Mouse (Mus musculus) limb, embryonic 15.5 days (tissue): ENCODE results near the gene Krtap6-1. TPM values are rescaled to one million over a fixed set of nuclear protein-coding genes. Genes with fewer than 3 reads are reported as not detected.
"Not testable (repeated sequence)": the region's sequence is repeated elsewhere in the genome, so short reads cannot be mapped to it uniquely, and the experiment has no call there.

Experiments
- ATAC-seq: fragments of 200-750 bp; cut with Nextera tagmentation; 2 replicates; pipeline ENCODE4 v1.8.0; 2017; ENCODE audit warnings: low read depth, moderate TSS enrichment; ENCODE audit not compliant: insufficient number of reproducible peaks, low FRiP score, low TSS enrichment
- H3K27ac ChIP-seq: fragments of 300-500 bp; sonication (generic); 2 replicates; pipeline ENCODE4 v1.5.1; 2015; ENCODE audit warnings: moderate library complexity, mild to moderate bottlenecking, inconsistent platforms
- H3K27me3 ChIP-seq: fragments of 300-500 bp; sonication (generic); 2 replicates; pipeline ENCODE4 v1.6.1; 2015; ENCODE audit warnings: inconsistent platforms
- H3K36me3 ChIP-seq: fragments of 300-500 bp; sonication (generic); 2 replicates; pipeline ENCODE4 v1.6.1; 2015; ENCODE audit warnings: inconsistent platforms
- H3K4me1 ChIP-seq: fragments of 300-500 bp; sonication (generic); 2 replicates; pipeline ENCODE4 v1.6.1; 2015; ENCODE audit warnings: inconsistent platforms
- H3K4me2 ChIP-seq: fragments of 300-500 bp; sonication (generic); 2 replicates; pipeline ENCODE4 v1.6.1; 2015; ENCODE audit warnings: mild to moderate bottlenecking, inconsistent platforms
- H3K4me3 ChIP-seq: fragments of 300-500 bp; sonication (generic); 2 replicates; pipeline ENCODE4 v1.5.1; 2015; ENCODE audit warnings: mild to moderate bottlenecking, inconsistent platforms
- H3K9ac ChIP-seq: fragments of 300-500 bp; sonication (generic); 2 replicates; pipeline ENCODE4 v1.6.1; 2015; ENCODE audit warnings: inconsistent platforms
- H3K9me3 ChIP-seq: fragments of 300-500 bp; sonication (generic); 2 replicates; pipeline ENCODE4 v1.6.1; 2016; ENCODE audit warnings: inconsistent platforms
- WGBS: fragments of 180-500 bp; shearing (Covaris S2); methylation state at CpG from one replicate; pipeline ENCODE4 v1.1.7; 2015; 5-methylcytosine and 5-hydroxymethylcytosine counted together
- polyA plus RNA-seq: library from polyadenylated mRNA; unstranded; fragments of >200 nt; fragmentation: Nextera tagmentation; extraction: Ambion mirVana; gene quantifications from 2 replicates; pipeline ENCODE4 v1.2.1, GENCODE M21; 2015

The Krtap6-1 gene
- 0.68 TPM in 1 of 2 replicates, not detected in the other for polyA plus RNA-seq

DNA sequence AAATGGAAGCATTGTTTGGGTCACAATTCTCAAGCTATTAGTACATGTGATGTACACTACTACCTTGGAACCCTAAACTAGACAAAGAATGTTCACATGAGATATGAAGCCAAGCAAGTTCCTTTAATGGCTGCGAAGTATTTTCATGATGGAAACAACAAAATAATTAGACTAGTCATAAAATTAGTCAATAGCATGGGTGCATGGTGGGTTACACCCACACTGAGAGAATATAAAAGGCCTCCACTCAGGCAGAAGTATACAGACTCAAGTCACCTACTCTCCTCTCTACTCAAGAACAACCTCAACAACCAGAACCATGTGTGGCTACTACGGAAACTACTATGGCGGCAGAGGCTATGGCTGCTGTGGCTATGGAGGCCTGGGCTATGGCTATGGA is at the start of gene Krtap6-1:
Gene Krtap6-1 (plus strand): TSS at position 301 of the 400 bp plus-strand sequence.
- H3K27ac ChIP-seq, H3K9ac ChIP-seq, H3K4me3 ChIP-seq, H3K9me3 ChIP-seq, H3K4me2 ChIP-seq, ATAC-seq, H3K27me3 ChIP-seq, H3K4me1 ChIP-seq, H3K36me3 ChIP-seq: not testable (repeated sequence)
- WGBS: 89% methylated on average over 3 of the region's 3 CpGs

DNA sequence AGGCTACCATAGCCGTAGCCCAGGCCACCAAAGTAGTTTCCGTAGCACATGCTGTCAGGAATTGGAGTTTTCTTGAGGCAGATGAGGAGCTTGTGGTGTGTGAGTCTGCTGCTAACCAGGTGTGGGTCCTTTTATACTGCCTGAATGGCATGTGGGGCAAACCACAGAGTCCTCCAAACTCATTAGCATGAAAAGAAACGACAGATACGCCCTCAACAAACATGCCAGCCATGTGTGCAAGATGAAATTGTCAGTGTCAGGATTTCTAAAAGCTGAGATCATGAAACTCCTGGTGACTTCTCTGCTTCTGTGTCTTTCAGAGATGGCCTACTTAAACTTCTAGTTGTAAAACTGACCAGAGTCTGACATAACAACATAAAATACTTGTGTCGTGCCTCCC is 20.8 kb upstream of the Krtap6-1 start, which contains the start of gene Krtap22-2:
Gene Krtap22-2 (minus strand): TSS at position 101 of the 400 bp plus-strand sequence.
- no peak within 1 kb of the TSS for H3K27ac ChIP-seq
- H3K27me3 ChIP-seq: no peaks in the 10 kb centered on the region
- WGBS: 74% methylated on average over 5 of the region's 5 CpGs
- no peak within 1 kb of the TSS for H3K4me3 ChIP-seq
- H3K4me2 ChIP-seq: no peak within 1 kb of the TSS
- no peak within 1 kb of the TSS for H3K9ac ChIP-seq
- no peak for ATAC-seq
- H3K36me3 ChIP-seq: no peaks in the 10 kb centered on the region
- H3K4me1 ChIP-seq: no peaks in the 10 kb centered on the region
- H3K9me3 ChIP-seq: no peaks in the 10 kb centered on the region

- Histone ChIP-seq H3K36me3 (no peaks in the 10 kb centered on the region), H3K9me3 (no peaks in the 10 kb centered on the region), H3K27me3 (no peaks in the 10 kb centered on the region), H3K4me3 (no peak overlapping the region), H3K4me1 (no peaks in the 10 kb centered on the region), H3K4me2 (no peak overlapping the region), H3K9ac (no peak overlapping the region), H3K27ac (no peak overlapping the region)
- no peak for ATAC-seq
- WGBS: 97% methylated on average over 3 of the region's 3 CpGs
These were observed 17.5 kb upstream of the Krtap6-1 start for GRCm38 (mm10) chr16:89013973-89014372.

- not testable (repeated sequence) for H3K9ac ChIP-seq, H3K9me3 ChIP-seq, ATAC-seq, H3K36me3 ChIP-seq, H3K4me3 ChIP-seq, H3K4me2 ChIP-seq, H3K27ac ChIP-seq, H3K4me1 ChIP-seq, H3K27me3 ChIP-seq
- 91% methylated on average over 3 of the region's 3 CpGs for WGBS
These were observed 16.5 kb upstream of the Krtap6-1 start, which contains the start of gene Gm10229 for GRCm38 (mm10) chr16:89014984-89015383. Gm10229 (plus strand) TSS chr16:89015284.

DNA sequence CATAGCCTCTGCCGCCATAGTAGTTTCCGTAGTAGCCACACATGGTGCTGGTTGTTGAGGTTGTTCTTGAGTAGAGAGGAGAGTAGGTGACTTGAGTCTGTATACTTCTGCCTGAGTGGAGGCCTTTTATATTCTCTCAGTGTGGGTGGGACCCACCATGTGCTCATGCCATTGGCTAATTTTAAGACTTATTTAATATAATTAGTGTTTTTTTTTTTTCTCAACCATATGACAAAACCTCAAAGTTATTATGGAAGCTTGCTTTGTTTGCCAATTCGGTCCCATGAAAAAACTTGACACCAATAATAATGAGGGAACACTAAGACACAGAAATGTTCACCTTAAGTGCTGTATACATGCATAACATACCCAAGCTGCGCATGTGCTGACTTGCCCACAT is 9.9 kb downstream of the Krtap6-1 start, which contains the start of gene Gm10228:
Gene Gm10228 (minus strand): TSS at position 101 of the 400 bp plus-strand sequence.
- not testable (repeated sequence) for H3K9ac ChIP-seq, H3K9me3 ChIP-seq, H3K27me3 ChIP-seq, H3K4me1 ChIP-seq, H3K4me2 ChIP-seq, ATAC-seq, H3K36me3 ChIP-seq, H3K27ac ChIP-seq, H3K4me3 ChIP-seq
- WGBS: 88% methylated on average over 2 of the region's 4 CpGs

- H3K4me1 ChIP-seq: no peaks in the 10 kb centered on the region
- no peaks in the 10 kb centered on the region for H3K36me3 ChIP-seq
- H3K27ac ChIP-seq: no peak within 1 kb of the TSS
- no peaks in the 10 kb centered on the region for H3K9me3 ChIP-seq
- H3K4me3 ChIP-seq: no peak within 1 kb of the TSS
- WGBS: 87% methylated on average over 3 of the region's 3 CpGs
- no peak for ATAC-seq
- no peaks in the 10 kb centered on the region for H3K27me3 ChIP-seq
- no peak within 1 kb of the TSS for H3K4me2 ChIP-seq
- H3K9ac ChIP-seq: no peak within 1 kb of the TSS
These were observed 16.3 kb downstream of the Krtap6-1 start, which contains the start of gene Krtap6-5 for GRCm38 (mm10) chr16:89047783-89048182. Krtap6-5 (minus strand) TSS chr16:89047883.

GRCm38 (mm10) chr16:89063902-89064301 is 32.4 kb downstream of the Krtap6-1 start, which contains the start of gene 1110025L11Rik:
1110025L11Rik (minus strand) TSS chr16:89064002.
- not testable (repeated sequence) for H3K36me3 ChIP-seq, H3K4me3 ChIP-seq, ATAC-seq, H3K4me1 ChIP-seq, H3K27ac ChIP-seq, H3K9ac ChIP-seq, H3K9me3 ChIP-seq, H3K27me3 ChIP-seq, H3K4me2 ChIP-seq
- no CpG with 5 or more reads among the region's 2 CpGs for WGBS

- ATAC-seq, H3K9ac ChIP-seq: not testable (repeated sequence)
- 59% methylated on average over 2 of the region's 2 CpGs for WGBS
These were observed 39.5 kb downstream of the Krtap6-1 start for GRCm38 (mm10) chr16:89071041-89071440.

More at GRCm38 (mm10) chr16:89071041-89071440, 39.5 kb downstream of the Krtap6-1 start:
- not testable (repeated sequence) for H3K27me3 ChIP-seq, H3K36me3 ChIP-seq, H3K4me1 ChIP-seq, H3K4me3 ChIP-seq, H3K27ac ChIP-seq, H3K9me3 ChIP-seq, H3K4me2 ChIP-seq

Other genes with a start within 250 kb of the Krtap6-1 start
- gene Gm20741, start 219.5 kb upstream of the Krtap6-1 start, polyA plus RNA-seq: 45.6 and 50.2 TPM in 2 replicates
- not detected in 2 replicates for gene Krtap15, start 211.5 kb upstream of the Krtap6-1 start, polyA plus RNA-seq
- not detected in 2 replicates for gene Krtap14, start 205.6 kb upstream of the Krtap6-1 start, polyA plus RNA-seq
- gene Krtap19-1, start 162.3 kb upstream of the Krtap6-1 start, polyA plus RNA-seq: not detected in 2 replicates
- gene Krtap19-2, start 157.4 kb upstream of the Krtap6-1 start, polyA plus RNA-seq: not detected in 2 replicates
- not detected in 2 replicates for gene Krtap19-3, start 153.7 kb upstream of the Krtap6-1 start, polyA plus RNA-seq
- gene Krtap19-4, start 146.6 kb upstream of the Krtap6-1 start, polyA plus RNA-seq: not detected in 2 replicates
- not detected in 2 replicates for gene Krtap19-5, start 135.2 kb upstream of the Krtap6-1 start, polyA plus RNA-seq
- gene Krtap19-9b, start 99.4 kb upstream of the Krtap6-1 start, polyA plus RNA-seq: not detected in 2 replicates
- 0.42 TPM in 1 of 2 replicates, not detected in the other for gene Krtap16-3, start 68.8 kb upstream of the Krtap6-1 start, polyA plus RNA-seq
- gene Krtap22-2, start 20.9 kb upstream of the Krtap6-1 start, polyA plus RNA-seq: 0.50 and 1.2 TPM in 2 replicates
- 1.0 TPM in 1 of 2 replicates, not detected in the other for gene Gm10229, start 16.4 kb upstream of the Krtap6-1 start, polyA plus RNA-seq
- 0.65 TPM in 1 of 2 replicates, not detected in the other for gene Gm10228, start 9.8 kb downstream of the Krtap6-1 start, polyA plus RNA-seq
- gene Krtap6-5, start 16.2 kb downstream of the Krtap6-1 start, polyA plus RNA-seq: not detected in 2 replicates
- gene 1110025L11Rik, start 32.3 kb downstream of the Krtap6-1 start, polyA plus RNA-seq: 0.64 and 2.6 TPM in 2 replicates
- not detected in 2 replicates for gene Krtap6-3, start 52.3 kb downstream of the Krtap6-1 start, polyA plus RNA-seq
- gene Gm6358, start 109.2 kb downstream of the Krtap6-1 start, polyA plus RNA-seq: not detected in 2 replicates
- not detected in 2 replicates for gene Gm10061, start 119.4 kb downstream of the Krtap6-1 start, polyA plus RNA-seq
- gene Gm9789, start 126.3 kb downstream of the Krtap6-1 start, polyA plus RNA-seq: not detected in 2 replicates
- gene Gm7735, start 137.8 kb downstream of the Krtap6-1 start, polyA plus RNA-seq: not detected in 2 replicates
- gene 1110057P08Rik, start 143.0 kb downstream of the Krtap6-1 start, polyA plus RNA-seq: not detected in 2 replicates
- not detected in 2 replicates for gene Krtap20-2, start 174.2 kb downstream of the Krtap6-1 start, polyA plus RNA-seq